Mouse (Mus musculus) heart, adult 2 months (tissue): ENCODE measurements around the gene Marc1. TPM values are rescaled to one million over a fixed set of nuclear protein-coding genes. Genes with fewer than 3 reads are reported as not detected.

Experiments
- DNase-seq, 2 experiments: peaks; one replicate each; pipeline ENCODE4 v3.0.0; 2021
- H3K27ac ChIP-seq: fragments of 200-600 bp; 2 replicates; pipeline ENCODE4 v1.8.1; 2022
- H3K27me3 ChIP-seq: fragments of 200-500 bp; 2 replicates; pipeline ENCODE4 v1.6.1; 2012; ENCODE audit warnings: mild to moderate bottlenecking, low read length, inconsistent platforms, mixed read lengths; ENCODE audit not compliant: control insufficient read depth, insufficient read depth
- H3K36me3 ChIP-seq: fragments of 200-500 bp; 2 replicates; pipeline ENCODE4 v1.6.1; 2012; ENCODE audit warnings: low read length, inconsistent platforms; ENCODE audit not compliant: control insufficient read depth, insufficient read depth
- H3K4me1 ChIP-seq: fragments of 200-500 bp; 2 replicates; pipeline ENCODE4 v1.6.1; 2011; ENCODE audit warnings: low read length; ENCODE audit not compliant: control insufficient read depth, insufficient read depth
- H3K4me3 ChIP-seq: fragments of 200-600 bp; 2 replicates; pipeline ENCODE4 v1.8.1; 2022
- H3K79me2 ChIP-seq: fragments of 200-500 bp; replicated peaks from 2 replicates; pipeline ENCODE4 v1.6.1; 2012; ENCODE audit warnings: mild to moderate bottlenecking, inconsistent platforms, low read length, moderate library complexity, mixed read lengths; ENCODE audit not compliant: control insufficient read depth, insufficient read depth
- H3K9ac ChIP-seq: fragments of 200-500 bp; 2 replicates; pipeline ENCODE4 v1.6.1; 2012; ENCODE audit warnings: low read depth, mild to moderate bottlenecking, control low read depth, inconsistent platforms, low read length, mixed read lengths
- CTCF ChIP-seq: fragments of 200-600 bp; IDR thresholded peaks from 2 replicates; pipeline ENCODE4 v1.8.1; 2022; ENCODE audit warnings: antibody characterized with exemption, mild to moderate bottlenecking, moderate library complexity
- EP300 ChIP-seq: fragments of 200-500 bp; IDR thresholded peaks from 2 replicates; pipeline ENCODE4 v1.6.1; 2011; ENCODE audit warnings: low read depth, low read length, control low read depth; ENCODE audit not compliant: insufficient read depth
- POLR2A ChIP-seq: fragments of 200-500 bp; IDR thresholded peaks from 2 replicates; pipeline ENCODE4 v1.6.1; 2011; ENCODE audit warnings: mild to moderate bottlenecking, low read depth, low read length, control low read depth; ENCODE audit not compliant: insufficient read depth
- WGBS: fragments of 180-500 bp; shearing (Covaris S2); methylation state at CpG from one replicate; pipeline ENCODE4 v1.1.7; 2018; 5-methylcytosine and 5-hydroxymethylcytosine counted together
- intact Hi-C: fragments of 180-260 bp; cut with DNase I; formaldehyde crosslinking; loops from one replicate; pipeline ENCODE4 v1.15.1; 2025
- polyA plus RNA-seq: library from polyadenylated mRNA; depleted of rRNA; stranded (reverse); fragments of >200 nt; gene quantifications from 2 replicates; pipeline ENCODE4 v1.2.3, GENCODE M21; 2012
- total RNA-seq, 2 experiments: library from RNA; stranded (reverse); gene quantifications; 2 replicates each; pipeline ENCODE4 v1.2.3; 2021

Gene Marc1
- total and polyA plus RNA-seq, 3 experiments, result 0.20 TPM; not detected in 2

DNA sequence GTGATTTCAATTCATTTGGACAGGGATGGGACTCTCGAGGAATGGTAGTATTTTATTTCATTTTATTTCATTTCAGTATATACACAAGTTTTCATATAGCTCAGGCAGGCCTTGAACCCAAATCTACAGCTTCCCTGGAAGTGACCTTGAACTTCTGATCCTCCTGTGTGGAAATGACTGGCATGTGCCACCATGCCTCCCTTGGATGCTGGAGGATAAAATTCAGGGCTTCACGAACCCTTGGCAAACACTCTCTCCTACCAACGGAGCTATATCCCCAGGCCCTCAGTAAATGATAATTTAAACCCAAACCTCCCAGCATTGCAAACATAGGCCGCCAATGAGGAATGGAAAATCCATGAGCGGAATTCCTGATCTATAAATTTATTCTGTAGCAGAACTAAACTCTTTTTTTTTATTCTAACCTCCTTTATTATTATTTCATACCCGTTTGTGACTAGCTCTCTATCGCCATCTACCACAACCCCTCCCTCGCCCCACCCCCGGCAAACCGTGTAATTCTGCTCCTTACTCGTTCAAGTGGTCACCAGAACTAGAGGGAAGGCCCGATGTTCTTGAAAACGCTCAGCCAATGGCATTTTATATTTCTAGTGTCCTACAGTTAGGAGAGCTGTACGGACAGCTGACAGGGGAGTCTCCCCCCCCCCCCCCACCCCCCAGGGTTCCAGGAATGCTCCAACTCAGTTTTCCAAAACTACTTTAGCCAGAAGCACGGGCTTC is 33.4 kb upstream of the Marc1 start:
- H3K79me2 ChIP-seq, result peaks cover 6% of the 10 kb centered on the region
- H3K27ac ChIP-seq, result peak overlapping the region; percentile 97
- TF ChIP-seq CTCF (peak; percentile 58), EP300 (no peak), POLR2A (no peak)
- DNase-seq, result peak in 1 of 2 experiments; percentile 35
- intact Hi-C loops, result loop anchor here (2.0 to 5.0 kb wide), 2 partner anchors 18 to 358 kb away; partner anchors contain the start of gene Rab3gap2
- no peaks in the 10 kb centered on the region; the same call in 1 of the 2 replicates for H3K36me3 ChIP-seq
- no peaks in the 10 kb centered on the region for H3K27me3 ChIP-seq
- H3K4me1 ChIP-seq, result peaks cover 8% of the 10 kb centered on the region
- H3K9ac ChIP-seq, result peak overlapping the region; percentile 98
- peak overlapping the region; percentile 98 for H3K4me3 ChIP-seq
- WGBS, result 15% methylated on average over 15 of the region's 15 CpGs

DNA sequence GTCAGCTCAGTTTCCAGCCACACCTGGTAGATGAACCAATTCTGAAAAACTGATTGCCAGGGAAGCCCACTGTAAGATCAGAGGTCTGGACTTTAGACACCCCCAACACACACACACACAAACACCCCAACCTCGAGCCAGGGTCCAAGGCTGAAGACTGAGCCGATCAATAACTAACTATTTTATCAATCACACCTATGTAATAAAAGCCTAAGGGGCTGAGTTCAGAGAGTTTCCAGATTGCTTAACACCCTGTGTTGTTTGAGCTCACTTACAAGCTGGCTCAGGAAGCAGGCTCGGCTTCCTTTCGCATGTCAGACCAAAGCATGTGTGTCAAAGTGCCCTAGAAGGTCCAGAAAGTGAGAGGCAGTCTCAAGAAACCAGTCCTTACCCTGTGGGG is 26.5 kb upstream of the Marc1 start:
- TF ChIP-seq EP300, result no peak
- TF ChIP-seq POLR2A, result no peak
- no peak for TF ChIP-seq CTCF
- peaks cover 5% of the 10 kb centered on the region for H3K79me2 ChIP-seq
- DNase-seq, result no peak
- H3K27me3 ChIP-seq, result no peaks in the 10 kb centered on the region
- H3K36me3 ChIP-seq, result no peaks in the 10 kb centered on the region; the same call in 1 of the 2 replicates
- H3K27ac ChIP-seq, result no peak overlapping the region
- intact Hi-C loops, result no loop called here
- no peak overlapping the region for H3K4me3 ChIP-seq
- 75% methylated on average over 4 of the region's 4 CpGs for WGBS
- H3K4me1 ChIP-seq, result peaks cover 3% of the 10 kb centered on the region; the same call in 1 of the 2 replicates
- no peak overlapping the region for H3K9ac ChIP-seq

DNA sequence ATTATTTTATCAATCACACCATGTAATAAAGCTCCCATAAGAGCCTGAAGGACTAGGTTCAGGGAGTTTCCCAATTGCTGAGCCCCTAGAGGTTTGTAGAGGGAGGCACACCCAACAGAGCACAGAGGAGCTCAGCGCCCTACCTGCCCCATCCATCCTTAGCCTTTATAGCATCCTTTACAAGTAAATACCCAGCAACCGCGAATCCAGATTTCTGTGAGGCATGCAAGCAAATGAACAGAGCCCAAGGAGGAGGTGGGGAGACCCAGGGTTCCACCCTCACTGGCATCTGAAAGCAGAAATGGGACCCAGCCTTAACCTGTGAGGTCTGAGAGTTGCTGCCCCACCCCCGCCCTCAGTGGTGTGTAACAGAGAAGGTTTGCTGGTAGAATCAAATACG is 25.2 kb upstream of the Marc1 start:
- Histone ChIP-seq H3K27ac (no peak overlapping the region), H3K27me3 (no peaks in the 10 kb centered on the region), H3K4me1 (peaks cover under 1% of the 10 kb centered on the region; the same call in 1 of the 2 replicates), H3K9ac (no peak overlapping the region), H3K36me3 (no peaks in the 10 kb centered on the region; the same call in 1 of the 2 replicates), H3K4me3 (no peak overlapping the region), H3K79me2 (peaks cover 5% of the 10 kb centered on the region)
- DNase-seq, result no peak
- WGBS, result 89% methylated on average over 5 of the region's 5 CpGs
- intact Hi-C loops, result no loop called here
- TF ChIP-seq POLR2A (no peak), CTCF (no peak), EP300 (no peak)

DNA sequence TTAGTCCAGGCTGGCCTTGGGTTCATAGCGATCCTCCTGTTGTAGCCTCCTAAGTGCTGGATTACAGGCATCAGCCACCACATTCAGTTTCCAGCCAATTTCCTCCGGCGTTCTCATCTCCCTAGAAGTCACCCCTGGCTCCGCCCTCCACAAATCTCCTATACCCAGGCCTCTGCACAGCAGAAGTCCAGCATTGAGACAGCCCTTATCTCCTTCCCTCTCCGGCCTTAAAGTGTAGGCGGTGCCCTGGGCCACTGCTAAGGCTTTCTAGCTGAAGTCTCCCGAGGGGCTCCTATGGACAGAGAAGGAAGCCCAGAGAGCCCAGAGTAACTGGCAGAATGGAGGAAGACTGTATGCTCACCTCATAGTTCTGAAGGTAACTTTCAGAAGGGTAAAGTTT is 22.4 kb upstream of the Marc1 start:
- no peak overlapping the region for H3K27ac ChIP-seq
- DNase-seq, result no peak
- intact Hi-C loops, result no loop called here
- 74% methylated on average over 7 of the region's 7 CpGs for WGBS
- no peak overlapping the region for H3K4me3 ChIP-seq
- H3K4me1 ChIP-seq, result no peaks in the 10 kb centered on the region
- TF ChIP-seq POLR2A (no peak), EP300 (no peak), CTCF (no peak)
- H3K27me3 ChIP-seq, result no peaks in the 10 kb centered on the region
- no peaks in the 10 kb centered on the region for H3K79me2 ChIP-seq
- no peaks in the 10 kb centered on the region for H3K36me3 ChIP-seq
- no peak overlapping the region for H3K9ac ChIP-seq

DNA sequence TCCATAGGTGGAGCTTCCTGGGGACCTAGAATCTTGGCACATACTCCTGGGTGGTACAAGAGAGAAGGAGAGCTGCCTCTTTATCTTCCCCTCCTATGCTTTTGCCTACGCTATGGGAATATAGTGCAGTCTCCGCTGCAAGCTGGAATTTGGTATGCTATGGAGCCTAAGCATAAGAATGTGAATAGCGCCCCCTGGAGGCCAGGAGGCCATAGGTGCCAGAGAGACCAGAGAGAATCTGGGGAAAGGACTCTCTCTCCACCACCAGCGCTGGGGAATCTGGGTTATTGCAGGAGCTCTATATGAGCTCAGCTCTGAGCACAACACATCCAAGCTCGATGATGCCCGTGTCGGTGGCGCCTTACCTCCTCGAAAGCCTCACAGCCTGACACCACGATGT is 21.1 kb upstream of the Marc1 start:
- intact Hi-C loops, result no loop called here

DNA sequence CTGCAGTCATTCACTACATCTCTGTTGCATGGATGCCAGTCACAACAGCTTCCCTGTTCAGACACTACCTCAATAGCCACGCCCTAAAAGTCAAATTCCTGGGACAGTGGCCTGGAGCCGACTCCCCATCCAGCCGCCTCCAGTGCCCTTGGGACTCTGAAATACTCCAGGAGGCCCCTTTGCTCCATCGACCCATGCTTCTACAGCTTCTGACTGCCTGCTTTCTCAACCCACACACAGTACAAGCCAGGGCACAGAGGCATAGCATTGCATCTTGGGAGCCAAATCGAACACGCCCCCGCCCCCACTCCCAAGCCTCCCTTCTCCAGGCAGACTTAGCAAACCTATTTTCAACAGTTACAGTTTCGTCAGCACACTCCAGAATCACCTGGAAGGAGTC is 18.8 kb upstream of the Marc1 start:
- Histone ChIP-seq H3K9ac (no peak overlapping the region), H3K4me1 (no peaks in the 10 kb centered on the region), H3K79me2 (no peaks in the 10 kb centered on the region), H3K27me3 (no peaks in the 10 kb centered on the region), H3K4me3 (no peak overlapping the region), H3K27ac (no peak overlapping the region), H3K36me3 (no peaks in the 10 kb centered on the region)
- TF ChIP-seq EP300, result no peak
- TF ChIP-seq CTCF, result no peak
- TF ChIP-seq POLR2A, result no peak
- DNase-seq, result no peak
- intact Hi-C loops, result no loop called here
- WGBS, result 84% methylated on average over 8 of the region's 8 CpGs

More for the DNA sequence above, 21.1 kb upstream of the Marc1 start:
- Histone ChIP-seq H3K4me1 (no peaks in the 10 kb centered on the region), H3K79me2 (no peaks in the 10 kb centered on the region), H3K9ac (no peak overlapping the region), H3K27ac (no peak overlapping the region), H3K27me3 (no peaks in the 10 kb centered on the region), H3K36me3 (no peaks in the 10 kb centered on the region), H3K4me3 (no peak overlapping the region)
- no peak for DNase-seq
- no peak for TF ChIP-seq POLR2A
- peak; percentile 64 for TF ChIP-seq CTCF
- no peak for TF ChIP-seq EP300
- 85% methylated on average over 10 of the region's 10 CpGs for WGBS
